Mouse (Mus musculus) C2C12 (cell line): ENCODE measurements around the gene Plscr4.

ENCODE experiments used
- MAX ChIP-seq: IDR thresholded peaks from one replicate; pipeline ENCODE4 v1.6.1; 2011; ENCODE audit warnings: mild to moderate bottlenecking, control low read depth
- USF1 ChIP-seq: IDR thresholded peaks from one replicate; pipeline ENCODE4 v1.6.1; 2011; ENCODE audit warnings: low read depth, mild to moderate bottlenecking, control low read depth, moderate library complexity

GRCm38 (mm10) chr9:92489857-92490256 lies 32.7 kb downstream of the Plscr4 start:
- TF ChIP-seq MAX, result no peak
- TF ChIP-seq USF1, result no peak
